Mouse (Mus musculus) neural tube, embryonic 15.5 days (tissue): ENCODE results near the gene Aox2. TPM values are rescaled to one million over a fixed set of nuclear protein-coding genes. Genes with fewer than 3 reads are reported as not detected.

ENCODE experiments used
- ATAC-seq: fragments of 200-750 bp; cut with Nextera tagmentation; 2 replicates; pipeline ENCODE4 v1.8.0; 2017; ENCODE audit warnings: mild to moderate bottlenecking, moderate TSS enrichment, moderate library complexity; ENCODE audit not compliant: low FRiP score
- H3K27ac ChIP-seq: fragments of 300-500 bp; sonication (generic); replicated peaks from 2 replicates; pipeline ENCODE4 v1.5.1; 2015; ENCODE audit warnings: mild to moderate bottlenecking, inconsistent platforms
- H3K27me3 ChIP-seq: fragments of 300-500 bp; sonication (generic); replicated peaks from 2 replicates; pipeline ENCODE4 v1.6.1; 2015; ENCODE audit warnings: inconsistent platforms
- H3K36me3 ChIP-seq: fragments of 300-500 bp; sonication (generic); 2 replicates; pipeline ENCODE4 v1.6.1; 2015; ENCODE audit warnings: inconsistent platforms
- H3K4me1 ChIP-seq: fragments of 300-500 bp; sonication (generic); 2 replicates; pipeline ENCODE4 v1.6.1; 2015; ENCODE audit warnings: inconsistent platforms
- H3K4me2 ChIP-seq: fragments of 300-500 bp; sonication (generic); 2 replicates; pipeline ENCODE4 v1.6.1; 2015; ENCODE audit warnings: inconsistent platforms, mild to moderate bottlenecking, moderate library complexity
- H3K4me3 ChIP-seq: fragments of 300-500 bp; sonication (generic); replicated peaks from 2 replicates; pipeline ENCODE4 v1.5.1; 2015; ENCODE audit warnings: mild to moderate bottlenecking, inconsistent platforms
- H3K9ac ChIP-seq: fragments of 300-500 bp; sonication (generic); replicated peaks from 2 replicates; pipeline ENCODE4 v1.6.1; 2015; ENCODE audit warnings: mild to moderate bottlenecking, inconsistent platforms
- H3K9me3 ChIP-seq: fragments of 300-500 bp; sonication (generic); replicated peaks from 2 replicates; pipeline ENCODE4 v1.6.1; 2016; ENCODE audit warnings: inconsistent platforms
- WGBS: fragments of 180-500 bp; shearing (Covaris S2); methylation state at CpG from one replicate; pipeline ENCODE4 v1.1.7; 2015; ENCODE audit warnings: mixed read lengths; 5-methylcytosine and 5-hydroxymethylcytosine counted together
- polyA plus RNA-seq: library from polyadenylated mRNA; unstranded; fragments of >200 nt; fragmentation: Nextera tagmentation; extraction: Ambion mirVana; gene quantifications from 2 replicates; pipeline ENCODE4 v1.2.1, GENCODE M21; 2015

Gene Aox2
- polyA plus RNA-seq, 1 experiment from 2014 or later = 0.04 TPM

DNA sequence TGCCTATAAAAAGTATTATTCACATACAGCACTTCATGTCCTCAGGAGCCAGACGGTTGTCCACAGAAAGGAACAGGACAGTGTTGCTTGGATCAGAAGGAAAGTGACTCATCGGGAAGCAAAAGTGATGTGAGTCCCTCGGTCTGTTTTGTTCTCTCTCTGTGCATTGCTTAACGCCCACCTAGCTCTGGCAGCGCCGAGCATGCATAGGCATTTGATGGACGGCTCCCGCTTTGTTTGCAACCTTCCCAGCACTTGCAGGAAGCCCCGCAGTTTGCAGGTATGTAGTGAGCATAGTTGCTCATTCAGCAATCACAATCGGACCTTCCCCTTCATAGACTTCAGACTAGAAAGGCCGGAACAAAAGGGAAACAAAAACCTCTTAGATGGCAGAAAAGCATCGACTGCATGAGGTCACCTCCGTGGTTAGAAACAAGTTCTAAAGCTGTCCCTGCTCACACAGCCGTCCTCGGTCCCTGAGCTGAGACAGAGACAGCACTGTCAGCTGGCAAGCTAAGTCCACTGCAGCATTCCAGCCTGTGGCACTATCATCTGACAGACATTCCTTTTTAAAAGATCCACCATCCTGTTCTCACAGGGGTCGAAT lies 11.8 kb downstream of the Aox2 start:
- H3K4me2 ChIP-seq = no peak overlapping the region
- 34% methylated on average over 16 of the region's 16 CpGs for WGBS
- no peaks in the 10 kb centered on the region for H3K27me3 ChIP-seq
- H3K4me1 ChIP-seq = no peaks in the 10 kb centered on the region
- no peaks in the 10 kb centered on the region for H3K9me3 ChIP-seq
- no peak for ATAC-seq
- no peak overlapping the region for H3K27ac ChIP-seq
- no peak overlapping the region for H3K9ac ChIP-seq
- no peaks in the 10 kb centered on the region for H3K36me3 ChIP-seq
- H3K4me3 ChIP-seq = no peak overlapping the region

DNA sequence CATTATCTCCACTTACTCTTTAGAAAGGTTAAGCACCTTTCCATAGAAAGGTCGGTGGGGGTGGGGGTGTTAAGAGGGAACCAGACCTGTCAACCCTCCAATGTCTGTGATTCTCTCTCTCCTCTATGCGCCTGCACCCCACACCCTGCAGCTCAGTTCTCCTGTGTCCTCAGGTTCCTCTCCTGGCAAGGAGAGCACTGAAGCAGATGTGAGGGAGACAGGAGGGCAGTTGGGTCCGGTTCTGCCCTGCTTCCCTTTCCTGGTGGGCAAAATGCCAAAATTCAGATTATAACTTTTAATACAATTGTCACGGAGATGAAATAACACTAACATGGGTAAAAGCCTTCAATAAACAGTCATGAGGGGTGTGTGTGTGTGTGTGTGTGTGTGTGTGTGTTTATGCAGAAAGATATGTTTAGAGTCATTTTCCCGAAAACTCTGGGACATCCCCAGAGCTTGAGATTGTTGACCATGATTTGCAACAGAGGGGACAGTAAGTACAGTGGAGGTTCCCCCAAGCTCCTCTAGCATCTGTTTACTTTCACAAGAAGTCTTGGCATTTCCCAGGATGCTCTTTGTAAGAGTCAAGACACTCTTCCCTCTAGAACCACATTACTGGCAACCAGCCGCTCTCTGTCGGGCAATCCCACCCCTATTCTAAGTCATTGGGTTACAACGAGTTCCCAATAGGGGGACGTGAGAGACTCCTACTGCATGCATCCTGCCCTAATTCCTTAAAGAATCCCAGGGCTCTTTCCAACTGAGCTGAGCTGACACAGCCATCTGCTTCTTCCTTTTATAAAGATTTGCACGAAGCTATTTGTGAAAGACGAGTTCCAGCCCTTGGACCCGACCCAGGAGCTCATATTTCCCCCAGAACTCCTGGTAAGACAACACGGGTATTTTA lies 13.5 kb downstream of the Aox2 start:
- Histone ChIP-seq H3K4me1 (no peaks in the 10 kb centered on the region), H3K36me3 (no peaks in the 10 kb centered on the region), H3K27ac (no peak overlapping the region), H3K9me3 (no peaks in the 10 kb centered on the region), H3K4me3 (no peak overlapping the region), H3K4me2 (no peak overlapping the region), H3K27me3 (no peaks in the 10 kb centered on the region), H3K9ac (no peak overlapping the region)
- WGBS = 72% methylated on average over 13 of the region's 13 CpGs
- no peak for ATAC-seq

DNA sequence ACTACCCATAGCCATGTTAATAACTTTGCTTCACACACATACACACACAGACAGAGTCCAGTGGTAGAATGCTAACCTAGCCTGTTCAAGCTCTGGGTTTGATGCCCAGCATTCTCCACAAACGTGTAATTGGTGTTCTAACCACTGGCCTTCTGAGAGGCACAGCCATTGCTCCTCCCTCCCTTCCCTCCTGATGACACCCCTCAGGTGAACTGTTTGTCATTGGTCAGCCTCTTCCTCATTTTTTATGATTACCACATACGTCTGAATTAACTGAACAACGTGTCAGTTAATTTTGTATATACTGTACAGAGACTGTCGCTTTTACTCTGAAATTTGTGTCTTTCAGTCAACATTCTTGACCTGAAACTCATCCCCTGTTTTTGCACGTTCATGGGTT lies 16.6 kb downstream of the Aox2 start:
- H3K36me3 ChIP-seq = no peaks in the 10 kb centered on the region
- no peaks in the 10 kb centered on the region for H3K9me3 ChIP-seq
- no peak overlapping the region for H3K27ac ChIP-seq
- H3K4me1 ChIP-seq = no peaks in the 10 kb centered on the region
- no peaks in the 10 kb centered on the region for H3K27me3 ChIP-seq
- WGBS = 83% methylated on average over 5 of the region's 5 CpGs
- H3K4me2 ChIP-seq = no peak overlapping the region
- ATAC-seq = no peak
- H3K4me3 ChIP-seq = no peak overlapping the region
- H3K9ac ChIP-seq = no peak overlapping the region

DNA sequence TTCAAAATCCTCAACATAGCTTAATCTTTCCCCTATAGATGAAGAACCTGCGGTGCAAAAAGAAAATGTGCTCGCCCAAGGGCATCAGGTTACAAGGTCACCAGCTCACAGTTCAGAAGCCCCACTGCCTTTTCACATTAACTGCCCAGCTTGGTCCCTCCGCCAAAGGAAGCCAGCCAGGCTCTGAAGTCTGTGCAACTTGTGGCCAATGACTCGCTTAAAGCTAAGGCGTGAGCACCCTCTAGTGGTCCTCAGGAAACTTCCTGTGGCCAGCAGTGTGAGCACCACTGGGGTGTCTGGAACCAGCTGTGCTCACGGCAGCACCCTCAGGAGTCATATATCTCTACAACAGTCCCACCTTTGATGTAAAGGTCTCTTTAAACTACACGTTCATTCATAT lies 18.2 kb downstream of the Aox2 start:
- Histone ChIP-seq H3K27me3 (no peaks in the 10 kb centered on the region), H3K4me1 (no peaks in the 10 kb centered on the region), H3K36me3 (no peaks in the 10 kb centered on the region), H3K9ac (no peak overlapping the region), H3K27ac (no peak overlapping the region), H3K9me3 (no peaks in the 10 kb centered on the region), H3K4me3 (no peak overlapping the region), H3K4me2 (no peak overlapping the region)
- 4% methylated on average over 7 of the region's 7 CpGs for WGBS
- peak; percentile 86 for ATAC-seq

DNA sequence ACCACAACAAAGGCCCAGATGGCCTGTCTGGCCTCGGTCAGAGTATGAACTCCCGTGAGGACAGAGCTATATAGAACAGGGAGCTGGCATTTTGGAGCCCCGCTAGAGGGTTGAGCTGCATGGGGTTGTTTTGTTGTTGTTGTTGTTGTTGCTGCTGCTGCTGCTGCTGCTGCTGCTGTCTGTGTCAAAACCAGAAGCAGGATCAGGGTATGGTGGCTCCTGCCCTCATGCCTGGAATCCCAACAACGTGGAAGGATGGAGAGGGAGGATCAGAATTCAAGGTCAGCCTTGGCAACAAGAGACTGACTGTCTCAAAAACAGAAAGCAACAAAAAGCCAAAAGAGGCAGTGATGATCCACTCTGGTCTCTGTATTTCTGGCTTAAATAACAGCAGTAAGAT lies 18.7 kb downstream of the Aox2 start:
- no peaks in the 10 kb centered on the region for H3K9me3 ChIP-seq
- H3K27ac ChIP-seq = no peak overlapping the region
- H3K9ac ChIP-seq = no peak overlapping the region
- H3K4me3 ChIP-seq = no peak overlapping the region
- no peaks in the 10 kb centered on the region for H3K4me1 ChIP-seq
- no peaks in the 10 kb centered on the region for H3K27me3 ChIP-seq
- ATAC-seq = no peak
- H3K36me3 ChIP-seq = no peaks in the 10 kb centered on the region
- no peak overlapping the region for H3K4me2 ChIP-seq
- WGBS = 51% methylated on average over 4 of the region's 4 CpGs

DNA sequence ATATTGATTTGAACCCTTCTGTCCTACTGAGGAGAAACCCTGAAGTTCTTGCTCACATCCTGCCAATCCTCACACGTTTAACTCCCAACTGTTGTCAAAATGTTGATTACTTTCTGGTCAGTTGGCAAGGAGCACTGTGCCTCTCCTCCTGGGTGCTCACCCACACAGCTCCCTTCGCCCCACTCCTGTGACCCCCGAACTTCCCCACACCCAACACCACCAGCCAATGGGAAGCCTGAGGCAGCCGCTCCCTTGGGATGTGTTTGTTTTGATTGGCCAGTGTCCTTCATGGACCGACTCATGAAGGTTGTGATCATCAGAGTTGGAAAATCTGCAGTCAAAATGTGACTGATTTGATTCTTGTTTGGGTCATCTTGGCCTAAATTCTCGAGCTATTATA lies 20.2 kb downstream of the Aox2 start:
- no peak overlapping the region for H3K27ac ChIP-seq
- no peaks in the 10 kb centered on the region for H3K27me3 ChIP-seq
- no peak overlapping the region for H3K9ac ChIP-seq
- no peak for ATAC-seq
- H3K4me2 ChIP-seq = no peak overlapping the region
- 82% methylated on average over 6 of the region's 6 CpGs for WGBS
- H3K4me3 ChIP-seq = no peak overlapping the region
- no peaks in the 10 kb centered on the region for H3K9me3 ChIP-seq
- no peaks in the 10 kb centered on the region for H3K4me1 ChIP-seq
- H3K36me3 ChIP-seq = no peaks in the 10 kb centered on the region

DNA sequence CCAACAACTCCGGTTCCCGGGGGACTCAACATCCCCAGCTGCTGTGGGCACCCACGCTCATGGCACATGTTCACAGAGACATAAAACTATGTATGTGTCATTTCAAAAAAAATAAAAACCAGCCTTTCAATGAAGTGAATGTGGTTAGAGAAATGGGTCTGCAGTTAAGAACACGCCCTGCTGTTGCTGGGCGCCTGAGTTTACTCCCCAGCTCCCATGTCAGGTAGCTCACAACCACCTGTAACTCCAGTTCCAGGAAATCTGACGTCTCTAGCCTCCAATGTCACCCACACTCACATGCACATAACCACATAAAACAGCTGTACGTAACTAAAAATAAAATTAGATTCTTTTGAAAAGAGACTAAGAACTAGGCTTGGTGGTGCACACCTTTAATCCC lies 22.9 kb downstream of the Aox2 start:
- Histone ChIP-seq H3K27ac (no peak overlapping the region), H3K36me3 (no peaks in the 10 kb centered on the region), H3K27me3 (no peaks in the 10 kb centered on the region), H3K4me2 (no peak overlapping the region), H3K4me3 (no peak overlapping the region), H3K4me1 (no peaks in the 10 kb centered on the region), H3K9ac (no peak overlapping the region), H3K9me3 (no peaks in the 10 kb centered on the region)
- ATAC-seq = no peak
- 93% methylated on average over 7 of the region's 7 CpGs for WGBS

DNA sequence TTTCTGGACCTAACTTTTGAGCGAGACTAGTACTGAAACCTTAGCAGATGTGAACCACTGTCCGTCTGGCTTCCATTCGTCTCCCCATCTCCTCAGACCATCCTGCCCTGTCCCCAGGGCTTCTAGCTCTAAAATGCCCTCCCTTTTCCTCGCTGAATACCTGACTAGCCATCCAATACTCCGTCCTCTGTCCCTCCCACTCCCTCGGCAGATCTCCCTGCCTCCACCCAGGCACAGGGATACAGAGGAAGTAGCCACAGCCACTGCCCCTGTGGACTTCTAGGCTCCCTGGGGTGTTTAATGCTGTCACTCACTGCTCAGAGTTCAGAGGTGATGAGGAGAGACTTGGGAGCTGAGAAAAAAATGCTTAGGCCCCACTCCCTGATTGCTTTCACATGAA lies 23.9 kb downstream of the Aox2 start:
- H3K4me1 ChIP-seq = no peaks in the 10 kb centered on the region
- no peak overlapping the region for H3K9ac ChIP-seq
- H3K27ac ChIP-seq = no peak overlapping the region
- ATAC-seq = no peak
- no peaks in the 10 kb centered on the region for H3K36me3 ChIP-seq
- H3K9me3 ChIP-seq = no peaks in the 10 kb centered on the region
- no peaks in the 10 kb centered on the region for H3K27me3 ChIP-seq
- H3K4me3 ChIP-seq = no peak overlapping the region
- no peak overlapping the region for H3K4me2 ChIP-seq
- WGBS = 80% methylated on average over 6 of the region's 6 CpGs

DNA sequence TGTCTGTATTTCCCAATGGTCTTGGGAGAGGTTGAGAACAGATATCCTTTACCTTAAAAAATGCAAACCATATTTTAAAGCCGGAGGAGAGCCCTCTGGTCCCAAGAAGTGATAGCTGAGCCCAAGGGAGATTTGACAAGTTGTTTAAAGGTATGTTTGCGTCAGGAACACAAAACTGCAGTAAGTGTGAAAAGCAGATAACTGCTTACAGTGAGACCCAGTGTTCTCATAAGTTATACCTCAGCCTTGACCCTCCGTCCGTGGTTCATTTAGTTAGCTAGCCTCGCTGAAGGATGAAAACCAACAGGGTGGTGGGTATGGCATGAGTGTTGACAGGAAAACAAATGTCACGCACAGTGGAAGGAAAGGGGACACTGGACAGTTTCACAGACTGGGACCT lies 24.9 kb downstream of the Aox2 start:
- Histone ChIP-seq H3K4me3 (no peak overlapping the region), H3K9ac (no peak overlapping the region), H3K9me3 (no peaks in the 10 kb centered on the region), H3K4me2 (no peak overlapping the region), H3K27ac (no peak overlapping the region), H3K36me3 (no peaks in the 10 kb centered on the region), H3K4me1 (no peaks in the 10 kb centered on the region), H3K27me3 (no peaks in the 10 kb centered on the region)
- 91% methylated on average over 6 of the region's 6 CpGs for WGBS
- ATAC-seq = no peak

DNA sequence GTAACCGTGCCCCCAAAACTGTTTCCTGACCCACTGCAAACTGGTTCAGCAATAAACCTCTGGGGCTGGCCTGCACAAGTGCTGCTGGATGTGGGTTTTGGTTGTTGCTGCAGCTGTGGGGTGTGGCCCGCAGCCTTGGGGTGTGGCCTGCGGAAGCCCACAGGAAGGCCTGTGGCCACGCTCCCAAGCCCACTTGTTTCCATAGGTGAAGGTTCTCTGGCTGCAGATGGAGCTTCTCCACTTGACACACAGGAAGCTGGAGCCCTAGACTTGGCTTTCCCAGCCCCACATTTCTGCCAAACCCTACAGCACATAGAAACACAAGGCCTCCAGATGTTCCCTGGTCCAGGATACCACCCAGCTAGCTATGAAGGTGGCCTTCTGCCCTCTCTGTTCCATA lies 25.6 kb downstream of the Aox2 start:
- H3K27me3 ChIP-seq = no peaks in the 10 kb centered on the region
- H3K27ac ChIP-seq = no peak overlapping the region
- H3K9me3 ChIP-seq = no peaks in the 10 kb centered on the region
- ATAC-seq = no peak
- H3K36me3 ChIP-seq = no peaks in the 10 kb centered on the region
- no peaks in the 10 kb centered on the region for H3K4me1 ChIP-seq
- H3K4me2 ChIP-seq = no peak overlapping the region
- WGBS = 82% methylated on average over 4 of the region's 4 CpGs
- H3K4me3 ChIP-seq = no peak overlapping the region
- no peak overlapping the region for H3K9ac ChIP-seq

DNA sequence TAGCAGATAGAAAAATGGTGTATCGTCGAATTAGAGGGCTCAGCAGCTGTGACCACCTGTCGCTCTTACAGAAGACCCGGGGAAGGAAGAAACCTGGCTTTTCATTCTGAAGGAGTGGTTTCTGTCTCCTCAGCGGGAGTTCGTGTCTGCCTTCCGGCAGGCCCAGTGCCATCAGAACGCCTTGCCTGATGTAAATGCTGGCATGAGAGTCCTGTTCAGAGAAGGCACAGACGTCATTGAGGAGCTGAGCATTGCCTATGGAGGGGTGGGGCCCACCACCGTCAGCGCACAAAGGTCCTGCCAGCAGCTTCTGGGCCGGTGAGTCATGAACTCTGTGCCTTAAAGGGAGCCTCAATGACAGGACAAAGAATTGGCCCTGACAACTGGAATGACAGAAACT lies 26.2 kb downstream of the Aox2 start:
- Histone ChIP-seq H3K4me1 (no peaks in the 10 kb centered on the region), H3K4me3 (no peak overlapping the region), H3K27ac (no peak overlapping the region), H3K9me3 (no peaks in the 10 kb centered on the region), H3K4me2 (no peak overlapping the region), H3K9ac (no peak overlapping the region), H3K27me3 (no peaks in the 10 kb centered on the region), H3K36me3 (no peaks in the 10 kb centered on the region)
- 56% methylated on average over 12 of the region's 12 CpGs for WGBS
- no peak for ATAC-seq

DNA sequence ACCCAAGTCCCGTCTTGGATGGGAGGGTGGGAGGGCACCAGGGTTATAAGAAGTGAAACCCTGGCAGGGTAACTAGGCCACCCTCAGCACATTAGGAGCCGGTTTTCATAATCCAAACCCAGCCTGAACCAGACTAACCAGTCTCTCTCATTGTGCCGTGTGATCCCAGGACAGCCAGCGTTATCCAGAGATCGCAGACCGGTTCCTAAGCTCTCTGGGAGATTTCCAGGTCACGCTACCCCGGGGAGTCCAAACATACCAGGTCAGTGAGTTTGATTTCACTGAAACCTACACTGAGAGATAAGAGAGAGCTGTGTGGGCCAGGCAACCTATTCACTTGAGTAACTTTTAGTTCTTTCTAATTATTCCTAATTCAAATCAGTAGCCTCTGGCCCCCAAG lies 29.1 kb downstream of the Aox2 start:
- ATAC-seq = no peak
- H3K27me3 ChIP-seq = no peaks in the 10 kb centered on the region
- no peaks in the 10 kb centered on the region for H3K4me1 ChIP-seq
- H3K4me2 ChIP-seq = no peak overlapping the region
- no peak overlapping the region for H3K9ac ChIP-seq
- H3K4me3 ChIP-seq = no peak overlapping the region
- no peaks in the 10 kb centered on the region for H3K36me3 ChIP-seq
- H3K9me3 ChIP-seq = no peaks in the 10 kb centered on the region
- H3K27ac ChIP-seq = no peak overlapping the region
- 90% methylated on average over 8 of the region's 8 CpGs for WGBS
